Mouse (Mus musculus) stomach, embryonic 14.5 days (tissue): Measurements from ENCODE around the gene Ddb2. TPM values are rescaled to one million over a fixed set of nuclear protein-coding genes. Genes with fewer than 3 reads are reported as not detected.

Source experiments
- ATAC-seq: fragments of 200-750 bp; cut with Nextera tagmentation; 2 replicates; pipeline ENCODE4 v1.8.0; 2017; ENCODE audit warnings: low read depth, moderate TSS enrichment; ENCODE audit not compliant: insufficient number of reproducible peaks, insufficient read depth, low FRiP score
- H3K27ac ChIP-seq: fragments of 300-500 bp; sonication (generic); 2 replicates; pipeline ENCODE4 v1.5.1; 2014; ENCODE audit warnings: mild to moderate bottlenecking, low read length, moderate library complexity, mixed read lengths
- H3K27me3 ChIP-seq: fragments of 300-500 bp; sonication (generic); 2 replicates; pipeline ENCODE4 v1.6.1; 2014; ENCODE audit warnings: low read length, control low read depth, mixed read lengths; ENCODE audit not compliant: control insufficient read depth, insufficient read depth
- H3K36me3 ChIP-seq: fragments of 300-500 bp; sonication (generic); 2 replicates; pipeline ENCODE4 v1.6.1; 2014; ENCODE audit warnings: mild to moderate bottlenecking, control low read depth, low read length, moderate library complexity, mixed read lengths; ENCODE audit not compliant: control insufficient read depth, insufficient read depth
- H3K4me1 ChIP-seq: fragments of 300-500 bp; sonication (generic); 2 replicates; pipeline ENCODE4 v1.6.1; 2014; ENCODE audit warnings: low read length, control low read depth, mixed read lengths; ENCODE audit not compliant: control insufficient read depth, insufficient read depth
- H3K4me2 ChIP-seq: fragments of 300-500 bp; sonication (generic); replicated peaks from 2 replicates; pipeline ENCODE4 v1.6.1; 2014; ENCODE audit warnings: low read depth, low read length, control low read depth
- H3K4me3 ChIP-seq: fragments of 300-500 bp; sonication (generic); 2 replicates; pipeline ENCODE4 v1.5.1; 2014; ENCODE audit warnings: low read depth, low read length, control low read depth
- H3K9ac ChIP-seq: fragments of 300-500 bp; sonication (generic); replicated peaks from 2 replicates; pipeline ENCODE4 v1.6.1; 2014; ENCODE audit warnings: low read depth, mild to moderate bottlenecking, control low read depth, low read length, moderate library complexity, mixed read lengths
- H3K9me3 ChIP-seq: fragments of 300-500 bp; sonication (generic); 2 replicates; pipeline ENCODE4 v1.6.1; 2016; ENCODE audit warnings: low read depth, low read length, control low read depth; ENCODE audit not compliant: control insufficient read depth
- WGBS: fragments of 180-500 bp; shearing (Covaris S2); extraction: QIAGEN DNeasy Blood & Tissue Kit; methylation state at CpG from one replicate; pipeline ENCODE4 v1.1.7; 2014; 5-methylcytosine and 5-hydroxymethylcytosine counted together
- polyA plus RNA-seq: library from polyadenylated mRNA; unstranded; fragments of >200 nt; fragmentation: Nextera tagmentation; extraction: Ambion mirVana; gene quantifications from 2 replicates; pipeline ENCODE4 v1.2.1, GENCODE M21; 2014

Ddb2 gene
- polyA plus RNA-seq, 1 experiment from 2014 or later = 22.7 TPM

GRCm38 (mm10) chr2:91257126-91257980, 20.6 kb upstream of the Ddb2 start:
- 2% methylated on average over 22 of the region's 22 CpGs for WGBS
- Histone ChIP-seq H3K27ac (peak overlapping the region; percentile 81), H3K27me3 (no peaks in the 10 kb centered on the region; the same call in 1 of the 2 replicates), H3K4me1 (peaks cover 15% of the 10 kb centered on the region), H3K9ac (peak overlapping the region; percentile 41), H3K9me3 (no peaks in the 10 kb centered on the region), H3K4me3 (peak overlapping the region; percentile 67), H3K36me3 (peaks cover 13% of the 10 kb centered on the region; the same call in 1 of the 2 replicates), H3K4me2 (peak overlapping the region; percentile 69)
- ATAC-seq = peak; percentile 76

GRCm38 (mm10) chr2:91256256-91257125, 19.7 kb upstream of the Ddb2 start:
- Histone ChIP-seq H3K36me3 (peaks cover 7% of the 10 kb centered on the region; the same call in 1 of the 2 replicates), H3K27ac (peak overlapping the region; percentile 81), H3K4me3 (peak overlapping the region; percentile 67), H3K4me1 (peaks cover 15% of the 10 kb centered on the region), H3K4me2 (peak overlapping the region; percentile 69), H3K27me3 (no peaks in the 10 kb centered on the region; the same call in 1 of the 2 replicates), H3K9ac (peak overlapping the region; percentile 41), H3K9me3 (no peaks in the 10 kb centered on the region)
- peak; percentile 74 for ATAC-seq
- under 1% methylated on average over 49 of the region's 52 CpGs for WGBS

- H3K4me3 ChIP-seq = peak within 1 kb of the TSS; percentile 67
- peak within 1 kb of the TSS; percentile 69 for H3K4me2 ChIP-seq
- H3K27ac ChIP-seq = peak within 1 kb of the TSS; percentile 81
- WGBS = 1% methylated on average over 27 of the region's 27 CpGs
- H3K4me1 ChIP-seq = peaks cover 15% of the 10 kb centered on the region
- no peaks in the 10 kb centered on the region; the same call in 1 of the 2 replicates for H3K27me3 ChIP-seq
- peak within 1 kb of the TSS; percentile 41 for H3K9ac ChIP-seq
- no peak for ATAC-seq
- H3K36me3 ChIP-seq = no peaks in the 10 kb centered on the region
- no peaks in the 10 kb centered on the region for H3K9me3 ChIP-seq
Measured at GRCm38 (mm10) chr2:91255661-91256150, 18.9 kb upstream of the Ddb2 start, which contains the start of gene Pacsin3. Gene Pacsin3, plus strand, starts transcription at chr2:91255954.

- H3K4me2 ChIP-seq = peak overlapping the region; percentile 69
- no peak overlapping the region for H3K9ac ChIP-seq
- ATAC-seq = no peak
- H3K9me3 ChIP-seq = no peaks in the 10 kb centered on the region
- peaks cover 15% of the 10 kb centered on the region for H3K4me1 ChIP-seq
- no peak overlapping the region for H3K27ac ChIP-seq
- H3K36me3 ChIP-seq = no peaks in the 10 kb centered on the region
- no peaks in the 10 kb centered on the region; the same call in 1 of the 2 replicates for H3K27me3 ChIP-seq
- no peak overlapping the region for H3K4me3 ChIP-seq
- 40% methylated on average over 8 of the region's 8 CpGs for WGBS
Measured at GRCm38 (mm10) chr2:91254725-91255380, 18.1 kb upstream of the Ddb2 start.

GRCm38 (mm10) chr2:91252512-91252911, 15.7 kb upstream of the Ddb2 start:
- ATAC-seq = no peak
- Histone ChIP-seq H3K9ac (no peak overlapping the region), H3K9me3 (no peaks in the 10 kb centered on the region), H3K27ac (no peak overlapping the region), H3K4me3 (no peak overlapping the region), H3K4me1 (peaks cover 5% of the 10 kb centered on the region), H3K36me3 (no peaks in the 10 kb centered on the region), H3K27me3 (no peaks in the 10 kb centered on the region; the same call in 1 of the 2 replicates), H3K4me2 (no peak overlapping the region)
- 52% methylated on average over 4 of the region's 4 CpGs for WGBS

GRCm38 (mm10) chr2:91252001-91252400, 15.2 kb upstream of the Ddb2 start:
- no peaks in the 10 kb centered on the region; the same call in 1 of the 2 replicates for H3K27me3 ChIP-seq
- H3K4me1 ChIP-seq = peaks cover 5% of the 10 kb centered on the region; the same call in 1 of the 2 replicates
- ATAC-seq = no peak
- H3K27ac ChIP-seq = no peak overlapping the region
- no peak overlapping the region for H3K4me3 ChIP-seq
- no peak overlapping the region for H3K9ac ChIP-seq
- H3K36me3 ChIP-seq = no peaks in the 10 kb centered on the region
- 67% methylated on average over 4 of the region's 4 CpGs for WGBS
- H3K9me3 ChIP-seq = no peaks in the 10 kb centered on the region
- no peak overlapping the region for H3K4me2 ChIP-seq

GRCm38 (mm10) chr2:91248366-91248765, 11.6 kb upstream of the Ddb2 start:
- H3K27ac ChIP-seq = no peak overlapping the region
- H3K4me2 ChIP-seq = no peak overlapping the region
- H3K9me3 ChIP-seq = no peaks in the 10 kb centered on the region
- no peaks in the 10 kb centered on the region for H3K27me3 ChIP-seq
- H3K9ac ChIP-seq = no peak overlapping the region
- WGBS = 78% methylated on average over 4 of the region's 4 CpGs
- no peak for ATAC-seq
- no peak overlapping the region for H3K4me3 ChIP-seq
- H3K36me3 ChIP-seq = no peaks in the 10 kb centered on the region
- no peaks in the 10 kb centered on the region for H3K4me1 ChIP-seq
